Mouse (Mus musculus) E14TG2a.4 (cell line): Measurements from ENCODE around the gene Ccdc175.

Experiments used
- CTCF ChIP-seq: conservative IDR thresholded peaks from 2 replicates; pipeline ENCODE4 v1.5.1; 2014; ENCODE audit warnings: low read length
- NANOG ChIP-seq: IDR thresholded peaks from 2 replicates; pipeline ENCODE4 v1.6.1; 2014; ENCODE audit warnings: borderline replicate concordance, low read length, mixed read lengths
- POU5F1 ChIP-seq: IDR thresholded peaks from 2 replicates; pipeline ENCODE4 v1.6.1; 2014; ENCODE audit warnings: low read length, borderline replicate concordance

GRCm38 (mm10) chr12:72096966-72097365, 87.9 kb downstream of the Ccdc175 start:
- TF ChIP-seq CTCF (no peak), POU5F1 (no peak), NANOG (no peak)
